Mouse (Mus musculus) brown adipose tissue, adult 24 weeks (tissue): ENCODE data around the gene Bmpr1a. TPM values are rescaled to one million over a fixed set of nuclear protein-coding genes. Genes with fewer than 3 reads are reported as not detected.

Experiments
- H3K27ac ChIP-seq: fragments of 200-500 bp; replicated peaks from 2 replicates; pipeline ENCODE4 v1.5.1; 2012; ENCODE audit warnings: low read depth, mild to moderate bottlenecking, low read length
- H3K4me1 ChIP-seq: fragments of 200-500 bp; 2 replicates; pipeline ENCODE4 v1.6.1; 2012; ENCODE audit warnings: low read length, mixed read lengths; ENCODE audit not compliant: control insufficient read depth, insufficient read depth, insufficient read length
- H3K4me3 ChIP-seq: fragments of 200-500 bp; 2 replicates; pipeline ENCODE4 v1.5.1; 2012; ENCODE audit warnings: low read depth, mild to moderate bottlenecking, low read length, moderate library complexity; ENCODE audit not compliant: insufficient read depth
- polyA plus RNA-seq: library from polyadenylated mRNA; stranded (reverse); fragments of >200 nt; gene quantifications from 2 replicates; pipeline ENCODE4 v1.2.4, GENCODE M21; 2012; ENCODE audit not compliant: missing spikeins, insufficient read depth, insufficient read length

Gene Bmpr1a
- 20.5 and 21.8 TPM in 2 replicates for polyA plus RNA-seq

DNA sequence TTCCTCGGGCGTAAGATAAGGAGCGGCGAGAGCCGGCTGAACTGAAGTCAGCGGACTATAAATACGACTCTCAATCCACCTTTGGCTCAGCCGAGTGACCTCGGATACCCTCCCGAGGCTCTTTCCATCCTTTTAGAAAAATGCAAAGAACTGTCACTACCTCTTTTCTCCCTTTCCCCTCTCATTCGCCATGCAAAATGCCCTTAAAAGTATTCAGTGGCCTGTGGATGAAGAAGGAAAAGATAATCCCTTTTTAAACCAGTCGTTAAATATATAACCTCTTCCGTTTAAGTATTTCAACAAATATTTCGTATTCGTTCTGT, at the start of gene Bmpr1a:
Gene Bmpr1a (minus strand): TSS at position 17 of the 323 bp plus-strand sequence.
- peak within 1 kb of the TSS; percentile 98 for H3K4me3 ChIP-seq
- no peaks in the 10 kb centered on the region; the same call in none of the 2 replicates for H3K4me1 ChIP-seq
- peak within 1 kb of the TSS; percentile 83 for H3K27ac ChIP-seq

- no peak overlapping the region for H3K27ac ChIP-seq
- no peak overlapping the region for H3K4me3 ChIP-seq
- peaks cover 7% of the 10 kb centered on the region for H3K4me1 ChIP-seq
Measured at GRCm38 (mm10) chr14:34552226-34552625, 49.1 kb upstream of the Bmpr1a start.

GRCm38 (mm10) chr14:34549004-34549671, 46.0 kb upstream of the Bmpr1a start:
- peaks cover 7% of the 10 kb centered on the region for H3K4me1 ChIP-seq
- peak overlapping the region; percentile 69 for H3K27ac ChIP-seq
- peak overlapping the region; percentile 58 for H3K4me3 ChIP-seq

- peak overlapping the region; percentile 69 for H3K27ac ChIP-seq
- H3K4me1 ChIP-seq, result peaks cover 5% of the 10 kb centered on the region
- peak overlapping the region; percentile 58 for H3K4me3 ChIP-seq
Measured at GRCm38 (mm10) chr14:34548391-34549001, 45.4 kb upstream of the Bmpr1a start.

GRCm38 (mm10) chr14:34544545-34544944, 41.4 kb upstream of the Bmpr1a start:
- no peak overlapping the region for H3K4me3 ChIP-seq
- H3K4me1 ChIP-seq, result no peaks in the 10 kb centered on the region; the same call in 1 of the 2 replicates
- no peak overlapping the region for H3K27ac ChIP-seq

GRCm38 (mm10) chr14:34544001-34544400, 40.9 kb upstream of the Bmpr1a start:
- Histone ChIP-seq H3K27ac (no peak overlapping the region), H3K4me3 (no peak overlapping the region), H3K4me1 (no peaks in the 10 kb centered on the region; the same call in 1 of the 2 replicates)

DNA sequence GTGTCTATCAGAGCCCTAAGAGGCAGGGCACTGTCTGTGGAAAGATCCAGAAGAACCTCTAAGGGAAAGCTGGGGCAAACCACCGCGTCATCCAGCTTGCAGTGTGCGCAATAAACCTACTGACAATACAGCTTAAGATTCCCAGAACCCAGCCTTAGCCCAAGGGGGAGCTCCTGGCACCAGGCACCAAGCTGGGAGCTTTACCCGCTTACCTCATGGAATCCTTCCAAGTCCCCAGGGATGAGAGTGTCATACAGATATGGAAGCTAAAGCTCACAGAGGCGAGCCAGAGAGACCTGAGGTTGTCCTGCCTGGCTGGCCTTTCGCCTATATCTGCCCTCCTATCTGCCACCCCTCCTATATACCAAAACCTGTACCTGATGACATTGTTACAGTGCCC, 40.5 kb upstream of the Bmpr1a start:
- H3K4me3 ChIP-seq, result no peak overlapping the region
- H3K27ac ChIP-seq, result no peak overlapping the region
- H3K4me1 ChIP-seq, result no peaks in the 10 kb centered on the region; the same call in 1 of the 2 replicates

DNA sequence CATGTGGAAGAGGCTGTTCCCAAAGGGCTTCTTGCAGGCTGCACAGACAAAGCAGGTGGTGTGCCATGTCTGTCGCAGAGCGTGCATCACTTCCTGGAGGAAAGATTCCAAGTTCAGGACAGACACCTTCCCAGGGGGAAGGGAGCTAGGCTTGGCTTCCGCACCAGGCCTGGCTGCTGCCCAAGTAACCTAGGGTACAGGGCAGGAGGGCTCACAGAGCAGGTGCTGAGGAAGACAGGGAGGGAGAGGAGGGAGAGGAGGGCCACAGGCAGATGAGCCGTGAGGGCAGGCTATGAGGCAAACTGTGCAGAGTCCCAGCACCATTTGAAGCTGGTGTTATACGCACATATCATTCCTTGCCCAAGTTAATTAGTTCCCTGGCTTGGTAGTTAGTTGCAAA, 38.8 kb upstream of the Bmpr1a start:
- Histone ChIP-seq H3K4me1 (no peaks in the 10 kb centered on the region; the same call in 1 of the 2 replicates), H3K27ac (no peak overlapping the region), H3K4me3 (no peak overlapping the region)

- Histone ChIP-seq H3K4me3 (no peak overlapping the region), H3K27ac (no peak overlapping the region), H3K4me1 (no peaks in the 10 kb centered on the region; the same call in 1 of the 2 replicates)
Measured at GRCm38 (mm10) chr14:34540685-34541162, 37.6 kb upstream of the Bmpr1a start.

DNA sequence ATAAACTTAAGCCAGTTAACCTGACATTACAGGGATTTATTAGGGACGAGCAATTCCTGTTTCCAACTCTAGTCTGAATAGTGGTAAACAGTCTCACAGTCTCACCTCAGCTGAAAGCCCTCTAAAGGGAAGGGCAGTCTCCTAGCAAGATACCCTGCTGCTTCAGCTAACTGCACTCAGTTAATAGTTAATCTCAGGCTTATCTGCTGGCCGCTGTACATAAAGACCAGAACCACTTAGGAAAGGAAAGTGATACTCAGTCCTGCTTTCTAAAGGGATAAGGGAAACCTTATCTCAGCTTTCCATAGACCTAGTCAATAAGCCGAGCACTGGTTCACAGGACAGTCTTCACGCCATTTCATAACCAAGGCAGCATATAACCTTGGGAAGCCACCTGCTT, 32.7 kb upstream of the Bmpr1a start:
- Histone ChIP-seq H3K4me3 (no peak overlapping the region), H3K4me1 (no peaks in the 10 kb centered on the region), H3K27ac (no peak overlapping the region)

- H3K27ac ChIP-seq, result no peak overlapping the region
Measured at GRCm38 (mm10) chr14:34533537-34533936, 30.4 kb upstream of the Bmpr1a start.

DNA sequence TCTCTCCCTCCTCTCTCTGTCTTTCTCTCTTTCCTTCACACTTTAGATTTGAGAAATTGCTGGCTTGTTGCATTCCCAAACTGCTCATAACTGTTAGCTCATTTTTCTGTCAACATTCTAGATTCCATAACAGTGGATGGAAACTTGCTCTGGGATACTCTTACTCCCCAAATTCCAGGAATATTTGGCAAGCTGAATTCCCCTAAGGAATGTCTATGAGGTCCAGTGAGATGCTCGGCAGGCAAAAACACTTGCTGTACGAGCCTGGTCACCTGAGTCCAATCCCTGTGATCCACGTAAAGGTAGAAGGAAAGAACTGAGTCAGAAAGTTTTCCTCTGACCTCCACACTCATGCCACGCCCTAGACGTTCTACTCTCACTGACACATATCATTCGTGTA, 29.4 kb upstream of the Bmpr1a start:
- Histone ChIP-seq H3K4me1 (no peaks in the 10 kb centered on the region), H3K4me3 (no peak overlapping the region), H3K27ac (no peak overlapping the region)

More at GRCm38 (mm10) chr14:34533537-34533936, 30.4 kb upstream of the Bmpr1a start:
- no peaks in the 10 kb centered on the region for H3K4me1 ChIP-seq
- no peak overlapping the region for H3K4me3 ChIP-seq

GRCm38 (mm10) chr14:34528804-34529203, 25.7 kb upstream of the Bmpr1a start:
- Histone ChIP-seq H3K4me1 (no peaks in the 10 kb centered on the region), H3K27ac (no peak overlapping the region), H3K4me3 (no peak overlapping the region)

DNA sequence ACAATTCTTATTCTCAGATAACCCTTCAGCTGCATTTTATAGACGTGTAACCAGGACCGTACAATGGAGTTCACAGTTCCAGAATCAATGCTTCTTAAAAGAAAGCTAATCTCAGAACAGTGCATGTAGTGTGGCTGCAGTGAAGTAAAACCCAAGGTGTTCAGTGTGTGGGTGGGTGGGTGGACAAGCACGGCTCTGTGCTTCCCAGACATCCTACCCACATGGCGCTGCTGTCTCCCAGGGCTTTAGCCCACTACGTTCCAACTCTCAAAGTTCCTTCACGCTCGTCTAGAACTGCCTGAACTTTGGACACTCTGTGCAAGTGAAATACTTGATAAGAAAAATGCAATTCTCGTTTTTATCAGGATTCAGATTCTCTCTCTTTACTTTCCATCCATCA, 19.6 kb upstream of the Bmpr1a start, which contains the start of gene 9230112D13Rik:
Gene 9230112D13Rik (minus strand): TSS at position 101 of the 400 bp plus-strand sequence.
- H3K4me1 ChIP-seq, result 0 out of 2 replicates have a peak, but pooled peaks cover 3% of the 10 kb centered on the region
- no peak within 1 kb of the TSS for H3K27ac ChIP-seq
- no peak within 1 kb of the TSS for H3K4me3 ChIP-seq

- Histone ChIP-seq H3K4me1 (peaks cover 6% of the 10 kb centered on the region; the same call in 1 of the 2 replicates), H3K4me3 (no peak overlapping the region), H3K27ac (no peak overlapping the region)
Measured at GRCm38 (mm10) chr14:34517959-34518544, 14.9 kb upstream of the Bmpr1a start.
